Mouse (Mus musculus) cerebellum, adult (tissue): ENCODE measurements around the gene Tgm1.

ENCODE experiments used
- ATAC-seq: cut with Nextera tagmentation; 2 replicates; pipeline ENCODE4 v1.9.2; 2017; ENCODE audit warnings: mild to moderate bottlenecking, moderate library complexity, mixed read lengths; ENCODE audit not compliant: insufficient number of reproducible peaks, low FRiP score, low TSS enrichment

Gene Tgm1

GRCm38 (mm10) chr14:55726261-55726660 lies 12.5 kb upstream of the Tgm1 start:
- ATAC-seq, result no peak

GRCm38 (mm10) chr14:55724411-55724871 lies 10.7 kb upstream of the Tgm1 start:
- no peak for ATAC-seq

DNA sequence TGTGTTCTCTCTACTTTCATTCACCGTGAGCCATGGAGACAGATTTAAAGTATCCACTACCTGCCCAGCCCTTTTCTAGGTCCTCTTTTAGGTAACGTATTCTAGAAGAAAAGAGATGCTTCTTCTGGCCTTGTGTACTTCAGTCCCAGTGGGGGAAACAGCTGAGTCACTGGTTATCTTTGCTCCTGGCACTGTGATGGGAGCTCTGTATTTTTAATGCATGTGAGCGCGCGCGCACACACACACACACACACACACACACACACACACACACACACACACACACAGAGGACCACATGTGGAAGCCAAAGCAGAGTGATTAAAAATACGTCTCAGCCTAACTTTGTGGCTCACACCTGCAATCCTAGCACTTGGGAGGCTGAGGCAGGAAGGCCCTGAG lies 9.7 kb upstream of the Tgm1 start:
- no peak for ATAC-seq

GRCm38 (mm10) chr14:55722438-55722945 lies 8.8 kb upstream of the Tgm1 start:
- no peak for ATAC-seq

- peak; percentile 90 for ATAC-seq
These were observed 8.1 kb upstream of the Tgm1 start, which contains the start of gene Rabggta for GRCm38 (mm10) chr14:55721700-55722437. Rabggta (minus strand) TSS chr14:55722263.

- ATAC-seq, result no peak
These were observed 7.3 kb upstream of the Tgm1 start for GRCm38 (mm10) chr14:55721076-55721475.

DNA sequence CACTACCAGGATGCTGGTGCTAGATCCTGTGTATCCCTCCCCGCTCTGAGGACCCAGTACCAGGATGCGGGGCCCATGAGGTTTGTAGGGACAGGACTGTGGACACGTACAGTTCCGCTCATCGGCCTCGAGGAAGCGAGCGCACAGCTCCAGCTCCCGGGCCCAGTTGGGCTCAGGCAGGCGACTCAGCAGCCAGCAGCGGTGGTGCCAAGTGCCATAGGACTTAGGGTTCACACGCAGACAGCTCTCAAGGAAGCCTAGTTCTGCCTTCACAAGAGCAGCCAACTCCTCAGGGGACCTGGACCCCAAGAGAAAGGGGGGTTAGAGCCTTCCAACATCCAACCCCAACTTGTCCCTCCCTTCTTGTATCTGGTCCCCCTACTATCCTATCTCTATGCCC lies 6.9 kb upstream of the Tgm1 start:
- no peak for ATAC-seq

- ATAC-seq, result no peak
These were observed 6.0 kb upstream of the Tgm1 start for GRCm38 (mm10) chr14:55719737-55720136.

GRCm38 (mm10) chr14:55716884-55717283 lies 3.2 kb upstream of the Tgm1 start:
- ATAC-seq, result no peak

GRCm38 (mm10) chr14:55716271-55716670 lies 2.5 kb upstream of the Tgm1 start:
- ATAC-seq, result no peak

- no peak for ATAC-seq
These were observed 1.2 kb upstream of the Tgm1 start for GRCm38 (mm10) chr14:55714893-55715292.

DNA sequence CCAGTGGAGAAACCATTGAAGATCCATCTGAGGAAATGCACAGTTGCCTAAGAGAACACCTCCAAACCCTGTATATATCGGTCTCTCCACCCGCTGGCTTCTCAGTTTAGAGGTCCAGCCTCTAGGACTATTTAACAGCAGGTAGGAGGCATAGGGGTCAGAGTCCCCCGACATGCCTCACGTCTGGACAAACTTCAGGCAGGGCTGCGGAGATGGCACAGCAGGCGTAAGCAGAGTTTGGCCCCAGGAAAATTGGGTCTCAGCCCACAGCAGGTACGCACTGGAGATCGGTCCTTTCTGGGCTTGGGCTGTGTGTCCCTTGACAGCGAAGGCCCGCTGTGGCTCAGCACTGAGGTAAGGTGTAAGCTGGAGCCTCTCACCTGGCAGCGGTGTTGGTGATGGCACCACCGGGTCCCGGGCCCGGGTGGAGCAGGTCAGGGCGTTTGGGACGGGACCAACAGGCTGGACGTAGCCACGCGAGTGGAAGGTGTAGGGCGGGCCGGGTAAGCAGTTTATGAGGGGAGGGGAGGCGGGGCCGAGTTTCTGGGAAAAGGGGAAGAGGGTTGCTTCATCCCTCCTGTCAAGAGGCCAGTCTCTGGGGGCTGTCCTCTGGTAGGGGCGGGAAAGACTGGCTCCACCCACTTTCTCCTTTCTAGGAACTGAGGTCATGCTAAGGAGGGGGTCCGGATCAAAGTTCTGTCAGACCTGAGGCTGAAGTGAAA lies 558 bp downstream of the Tgm1 start:
- no peak for ATAC-seq

GRCm38 (mm10) chr14:55711786-55712185 lies 1.9 kb downstream of the Tgm1 start:
- ATAC-seq, result no peak

DNA sequence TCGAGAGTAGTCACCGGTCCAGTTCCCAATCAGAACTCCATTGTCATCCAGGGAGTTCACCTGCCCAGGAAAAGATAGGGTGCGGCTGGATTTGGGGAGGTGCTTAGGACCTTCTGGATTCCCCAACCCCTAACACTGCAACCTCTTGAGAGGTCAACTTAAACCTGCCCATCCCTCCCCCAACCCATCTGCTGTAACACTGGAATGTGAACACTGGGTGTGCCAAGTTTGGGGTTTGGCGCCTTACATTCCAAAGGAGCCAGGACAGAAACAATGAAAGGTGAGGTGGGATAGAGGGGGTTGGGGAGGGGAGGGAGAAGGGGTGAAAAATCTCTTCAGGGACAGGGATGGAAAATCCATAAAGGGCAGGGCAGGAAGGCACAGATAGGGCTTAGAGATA lies 4.2 kb downstream of the Tgm1 start:
- ATAC-seq, result no peak

DNA sequence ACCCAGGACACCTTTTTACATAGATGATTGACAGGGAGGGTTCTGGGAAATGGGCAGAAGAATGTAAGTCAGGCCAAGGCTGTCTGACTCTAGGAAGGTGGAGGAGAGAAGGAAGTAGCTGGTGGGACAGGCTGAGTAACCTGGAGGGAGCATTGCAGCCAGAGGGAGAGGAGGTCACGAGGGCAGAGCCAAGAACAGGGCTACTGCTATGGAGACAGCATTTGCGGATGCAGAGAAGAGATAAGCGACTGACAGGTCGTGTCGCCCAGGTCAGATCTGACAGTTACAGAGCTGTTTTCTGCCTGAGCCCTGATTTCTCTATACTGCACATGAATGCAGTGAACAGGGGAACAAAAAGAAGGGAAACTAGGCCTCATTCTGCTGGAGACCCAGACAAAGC lies 6.3 kb downstream of the Tgm1 start:
- ATAC-seq, result no peak

DNA sequence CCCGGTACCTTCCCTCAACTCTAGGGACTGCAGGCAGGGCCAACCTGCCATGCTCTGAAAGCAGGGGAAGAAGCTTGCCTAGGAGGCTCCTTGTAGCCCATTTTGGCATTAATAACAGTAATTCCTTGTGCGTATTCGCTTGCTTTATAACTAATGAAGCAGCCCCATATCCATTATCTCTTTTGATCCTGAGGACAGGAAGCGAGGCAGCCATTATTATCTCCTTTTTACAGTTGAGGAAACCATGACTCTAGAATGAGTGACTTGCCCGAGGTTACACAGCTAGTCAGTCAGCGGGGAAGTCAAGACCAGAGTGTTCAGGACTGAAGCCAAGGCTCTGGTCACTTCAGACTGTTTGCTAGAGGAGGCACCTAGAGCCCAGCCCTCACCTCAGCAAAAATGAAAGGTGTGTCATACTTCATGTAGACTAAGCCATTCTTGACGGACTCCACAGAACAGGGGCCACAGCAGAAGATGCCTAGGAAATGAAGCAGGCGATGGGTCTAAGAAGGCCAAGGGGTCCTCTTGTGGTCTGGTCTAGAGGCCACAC lies 7.6 kb downstream of the Tgm1 start:
- no peak for ATAC-seq

DNA sequence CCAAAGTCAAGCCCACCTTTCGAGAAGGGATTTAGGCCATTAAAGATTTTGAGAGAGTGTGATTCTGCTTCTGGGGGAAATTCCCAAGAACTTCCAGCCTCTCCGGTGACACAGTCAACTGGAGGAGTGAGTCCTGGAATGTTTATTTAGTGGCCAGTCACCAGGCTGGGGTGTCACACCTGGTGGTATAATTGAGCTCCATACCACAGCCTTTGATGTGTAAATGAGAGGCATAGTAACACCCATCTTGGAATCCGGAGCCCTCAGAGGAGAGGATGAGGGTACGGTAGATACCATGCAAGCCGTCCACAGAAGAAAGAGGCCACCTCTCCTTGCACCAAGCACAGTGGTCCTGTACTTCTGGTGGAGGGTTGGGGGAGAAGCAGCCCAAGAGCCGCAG lies 11.0 kb downstream of the Tgm1 start:
- ATAC-seq, result no peak

GRCm38 (mm10) chr14:55701131-55701530 lies 12.6 kb downstream of the Tgm1 start:
- no peak for ATAC-seq

DNA sequence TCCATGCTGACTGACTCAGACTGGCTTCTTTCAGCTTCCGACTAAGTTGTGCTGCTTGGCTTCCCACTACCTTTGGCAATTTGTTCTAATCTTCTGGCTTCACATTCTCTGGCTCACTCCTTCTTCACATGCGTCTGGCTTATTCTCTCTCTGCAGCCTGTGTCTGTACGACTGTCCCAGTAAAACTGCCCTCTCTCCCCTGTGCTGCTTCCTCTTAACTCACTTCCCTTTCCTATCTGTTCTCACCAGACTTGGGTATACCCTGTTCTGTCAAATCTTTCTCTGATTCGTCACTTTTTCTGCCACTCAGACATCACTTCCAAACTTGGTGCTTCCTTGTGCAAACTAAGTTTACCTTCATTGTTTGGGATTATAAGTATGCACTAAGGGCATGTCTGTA lies 16.5 kb downstream of the Tgm1 start:
- ATAC-seq, result no peak

DNA sequence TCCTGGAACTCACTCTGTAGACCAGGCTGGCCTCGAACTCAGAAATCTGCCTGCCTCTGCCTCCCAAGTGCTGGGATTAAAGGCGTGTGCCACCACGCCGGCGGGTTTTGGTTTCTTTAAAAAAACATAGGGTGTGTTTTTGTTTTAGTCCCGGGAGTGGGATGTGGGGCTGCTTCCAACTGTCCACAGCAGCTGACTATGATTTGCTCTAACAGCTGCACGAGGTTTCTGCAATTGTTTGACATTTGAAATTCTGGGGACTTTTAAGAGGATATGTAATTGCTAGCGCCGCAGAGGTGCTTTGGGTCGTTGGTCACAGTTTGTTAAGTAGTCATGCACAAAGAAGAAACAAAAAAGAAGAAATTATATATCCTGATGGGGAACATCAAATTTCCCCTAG lies 24.3 kb downstream of the Tgm1 start:
- no peak for ATAC-seq

- peak; percentile 27; the same call in 1 of the 2 replicates for ATAC-seq
These were observed 31.6 kb downstream of the Tgm1 start for GRCm38 (mm10) chr14:55682118-55682493.
